Mouse (Mus musculus) right cerebral cortex, adult 18-20 months (tissue): Measurements from ENCODE around the gene Cdhr2.

Source experiments
- DNase-seq: peaks from one replicate; pipeline ENCODE4 v3.0.0; 2022; ENCODE audit warnings: mixed read lengths

The Cdhr2 gene

GRCm38 (mm10) chr13:54693558-54694347 is 7.5 kb upstream of the Cdhr2 start, which contains the start of gene Rnf44:
Gene Rnf44 (minus strand): TSS chr13:54693907.
- peak; percentile 100 for DNase-seq

- no peak for DNase-seq
These were observed 6.8 kb upstream of the Cdhr2 start for GRCm38 (mm10) chr13:54694348-54695060.

GRCm38 (mm10) chr13:54695479-54696230 is 5.6 kb upstream of the Cdhr2 start:
- no peak for DNase-seq

GRCm38 (mm10) chr13:54702507-54702906 is 1.2 kb downstream of the Cdhr2 start:
- DNase-seq, result no peak

- DNase-seq, result no peak
These were observed 3.6 kb downstream of the Cdhr2 start for GRCm38 (mm10) chr13:54704890-54705289.

GRCm38 (mm10) chr13:54710866-54711265 is 9.6 kb downstream of the Cdhr2 start:
- no peak for DNase-seq

- no peak for DNase-seq
These were observed 13.1 kb downstream of the Cdhr2 start for GRCm38 (mm10) chr13:54714393-54714792.

- no peak for DNase-seq
These were observed 13.7 kb downstream of the Cdhr2 start for GRCm38 (mm10) chr13:54714996-54715395.

- peak; percentile 56 for DNase-seq
These were observed 15.7 kb downstream of the Cdhr2 start for GRCm38 (mm10) chr13:54716916-54717315.

- no peak for DNase-seq
These were observed 21.9 kb downstream of the Cdhr2 start for GRCm38 (mm10) chr13:54723143-54723542.

- DNase-seq, result no peak
These were observed 24.9 kb downstream of the Cdhr2 start for GRCm38 (mm10) chr13:54726131-54726530.

GRCm38 (mm10) chr13:54736931-54737330 is 35.7 kb downstream of the Cdhr2 start:
- no peak for DNase-seq

- DNase-seq, result peak; percentile 54
These were observed 36.4 kb downstream of the Cdhr2 start for GRCm38 (mm10) chr13:54737488-54738212.

GRCm38 (mm10) chr13:54738213-54738601 is 36.9 kb downstream of the Cdhr2 start:
- no peak for DNase-seq

- DNase-seq, result no peak
These were observed 44.8 kb downstream of the Cdhr2 start for GRCm38 (mm10) chr13:54746110-54746509.

GRCm38 (mm10) chr13:54746896-54747295 is 45.6 kb downstream of the Cdhr2 start:
- DNase-seq, result no peak

- DNase-seq, result no peak
These were observed 46.9 kb downstream of the Cdhr2 start for GRCm38 (mm10) chr13:54748190-54748589.

- no peak for DNase-seq
These were observed 47.4 kb downstream of the Cdhr2 start for GRCm38 (mm10) chr13:54748721-54749060.

- DNase-seq, result peak; percentile 74
These were observed 48.0 kb downstream of the Cdhr2 start for GRCm38 (mm10) chr13:54749061-54749863.

- DNase-seq, result no peak
These were observed 48.7 kb downstream of the Cdhr2 start, which contains the start of gene Gprin1 for GRCm38 (mm10) chr13:54749864-54750411. Gene Gprin1 (minus strand): TSS chr13:54749874.

GRCm38 (mm10) chr13:54750699-54751098 is 49.4 kb downstream of the Cdhr2 start:
- DNase-seq, result no peak
